Mouse (Mus musculus) testis, postnatal 10 days (tissue): ENCODE results near the gene Kctd21.

Experiments used
- DNase-seq: peaks from one replicate; pipeline ENCODE4 v3.0.0; 2021; ENCODE audit warnings: low spot score

Gene Kctd21

DNA sequence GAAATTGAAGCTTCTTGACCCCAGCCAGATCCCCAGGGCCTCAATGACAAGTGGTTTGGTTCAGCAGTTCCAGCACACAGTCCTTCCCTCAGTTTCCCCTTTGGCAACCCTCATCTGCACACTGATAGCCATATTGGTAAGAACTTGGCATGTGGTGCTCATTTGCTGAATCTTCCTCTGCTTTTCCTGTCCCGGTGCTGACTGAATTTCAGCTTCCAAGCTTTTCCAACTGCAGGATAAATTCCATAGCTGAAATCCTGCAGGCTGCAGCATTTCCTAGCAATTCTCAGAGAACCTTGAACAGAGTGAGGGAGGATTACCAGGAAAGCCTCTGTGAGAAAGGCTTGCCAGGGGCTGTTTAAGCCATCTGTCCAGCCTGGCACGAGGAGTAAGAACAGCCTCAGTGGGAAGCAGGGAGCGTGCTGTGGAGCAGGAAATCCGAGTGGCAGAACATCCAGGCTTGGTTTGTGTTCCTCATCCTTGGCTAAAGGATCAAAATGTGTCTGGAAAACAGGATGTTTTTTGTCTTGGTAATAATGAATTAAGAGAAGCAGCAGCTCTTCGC lies 54.8 kb downstream of the Kctd21 start:
- no peak for DNase-seq

DNA sequence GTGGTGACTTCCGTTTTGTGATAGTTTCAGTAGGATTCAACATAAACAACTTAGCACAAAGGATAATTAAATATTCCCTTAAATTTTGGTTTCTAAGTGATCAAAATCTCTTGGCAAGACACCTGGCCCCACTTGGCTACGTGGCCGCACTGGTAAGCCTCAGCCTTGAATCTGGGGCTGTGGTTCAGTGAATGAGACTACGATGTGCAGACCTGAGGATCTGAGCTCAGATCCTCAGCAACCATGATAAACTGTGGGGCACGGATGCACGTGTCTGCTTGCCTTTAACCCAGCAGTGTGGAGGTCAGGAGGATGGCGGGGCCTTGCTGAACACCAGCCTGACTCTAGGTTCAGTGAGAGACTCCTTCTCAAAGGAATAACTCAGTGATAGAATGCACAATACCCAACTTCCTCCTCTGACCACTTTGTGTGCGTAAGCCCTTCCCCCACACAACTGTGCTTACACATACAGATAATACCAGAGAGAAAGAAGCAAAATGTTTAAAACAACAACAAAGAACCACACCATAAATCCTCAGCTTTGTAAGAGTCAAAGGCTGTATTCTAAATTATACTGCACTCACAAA lies 55.5 kb downstream of the Kctd21 start:
- DNase-seq: no peak

DNA sequence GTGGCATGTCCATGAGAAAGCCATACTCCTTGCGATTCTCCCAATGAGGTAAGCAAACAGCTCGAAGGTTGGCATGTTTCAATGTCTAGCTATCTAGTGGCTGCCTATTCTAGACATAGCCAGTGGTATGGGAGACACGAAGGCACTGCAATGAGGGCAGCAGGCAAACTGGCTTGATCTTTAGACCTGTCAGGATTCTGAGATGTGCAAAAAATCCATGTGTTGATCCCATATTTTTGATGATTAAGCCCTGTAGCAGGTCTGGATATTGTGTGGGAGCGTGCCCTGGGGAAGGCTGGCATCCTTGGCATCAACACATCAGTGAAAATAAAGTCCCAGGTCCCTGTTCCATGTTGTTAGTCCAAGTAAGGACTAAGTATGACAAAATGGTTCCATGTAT lies 56.4 kb downstream of the Kctd21 start:
- no peak for DNase-seq

DNA sequence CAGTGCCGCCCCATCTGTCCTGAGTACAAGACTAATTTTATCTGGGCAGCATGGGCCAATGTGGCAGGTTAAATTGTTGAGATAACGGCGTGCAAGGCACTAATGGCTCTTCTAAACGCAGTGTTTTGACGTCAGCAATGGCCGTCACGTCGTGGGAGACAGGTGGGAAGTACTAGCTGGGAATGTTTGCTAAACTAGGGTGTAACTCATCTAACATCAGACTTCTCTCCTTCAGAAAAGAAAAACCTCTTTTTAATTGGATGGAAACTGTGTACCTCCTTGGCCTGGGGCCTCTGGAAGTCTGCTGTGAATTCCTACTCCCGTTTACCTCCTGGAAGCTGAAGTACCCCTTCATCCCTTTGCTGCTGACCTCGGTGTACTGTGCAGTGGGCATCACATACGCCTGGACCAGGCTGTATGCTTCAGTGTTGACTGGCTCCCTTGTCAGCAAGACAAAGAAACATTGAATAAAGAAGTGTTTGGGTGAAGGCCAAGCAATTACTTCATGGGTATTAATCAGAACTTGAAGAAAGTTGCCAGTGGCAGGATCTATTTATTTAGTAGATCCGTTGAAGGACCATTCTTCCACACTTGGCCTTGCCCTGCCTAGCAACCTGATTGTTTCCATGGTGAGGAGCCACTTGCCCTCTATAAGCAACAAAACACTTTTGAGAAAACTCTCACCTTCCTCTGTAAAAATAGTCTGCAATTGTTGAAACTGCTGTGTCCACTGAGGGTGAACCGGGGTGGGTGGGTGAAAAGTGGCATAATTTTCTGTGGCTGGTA lies 59.4 kb downstream of the Kctd21 start:
- DNase-seq: no peak

DNA sequence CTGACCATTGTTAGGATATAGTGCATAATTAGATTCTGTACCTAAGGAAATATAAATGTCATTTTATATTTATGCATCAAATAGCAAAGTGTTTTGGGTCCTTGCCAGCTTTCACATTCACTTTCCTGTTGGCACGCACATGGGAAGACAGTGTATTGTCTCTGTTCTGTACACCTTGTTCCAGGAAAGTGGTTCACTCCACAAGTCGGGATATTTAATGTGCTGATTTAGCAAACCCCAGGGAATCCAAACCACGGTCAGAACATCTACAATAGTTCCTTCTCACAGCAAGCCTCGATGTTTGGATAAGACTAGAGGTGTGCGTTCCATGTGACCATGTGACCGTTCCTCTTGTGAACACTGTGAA lies 59.9 kb downstream of the Kctd21 start:
- no peak for DNase-seq

DNA sequence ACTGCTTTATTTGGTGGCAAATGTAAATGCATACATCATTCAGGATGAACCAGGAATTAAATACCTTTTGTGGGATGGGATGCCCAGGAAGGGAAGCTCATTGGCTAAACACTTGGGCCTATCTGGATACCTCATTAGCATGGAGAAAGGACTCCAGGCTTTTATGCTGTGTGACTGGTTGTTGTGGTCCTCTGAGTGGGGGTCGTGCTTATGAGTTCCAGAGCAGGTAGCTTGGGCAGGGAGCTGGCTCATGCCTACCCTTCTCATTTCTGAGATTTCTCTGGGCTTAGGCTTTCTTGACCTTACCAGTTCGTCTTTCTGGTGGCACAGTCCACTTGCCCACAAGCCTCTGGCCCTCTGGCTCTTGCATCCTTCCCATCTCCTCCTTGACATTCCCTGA lies 62.2 kb downstream of the Kctd21 start:
- no peak for DNase-seq

DNA sequence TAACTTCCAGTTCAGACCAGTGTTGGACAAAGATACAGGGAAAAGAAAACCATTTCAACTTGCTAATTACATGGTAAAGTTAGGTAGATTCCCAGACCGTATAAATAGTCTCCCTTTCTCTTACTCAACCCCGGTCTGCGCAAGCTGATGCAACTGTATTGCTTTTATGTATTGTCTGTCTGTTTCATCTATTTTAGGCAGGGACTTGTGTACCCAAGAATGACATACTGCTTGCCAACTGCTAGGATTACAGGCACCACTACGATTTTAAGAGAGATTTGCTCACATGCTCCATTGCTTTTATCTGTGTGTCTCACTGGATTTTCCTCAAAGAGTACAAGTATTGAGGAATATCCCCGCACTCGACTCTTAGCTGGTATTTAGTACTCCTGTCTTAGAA lies 66.8 kb downstream of the Kctd21 start:
- DNase-seq: no peak
